In the genomic region with DNA sequence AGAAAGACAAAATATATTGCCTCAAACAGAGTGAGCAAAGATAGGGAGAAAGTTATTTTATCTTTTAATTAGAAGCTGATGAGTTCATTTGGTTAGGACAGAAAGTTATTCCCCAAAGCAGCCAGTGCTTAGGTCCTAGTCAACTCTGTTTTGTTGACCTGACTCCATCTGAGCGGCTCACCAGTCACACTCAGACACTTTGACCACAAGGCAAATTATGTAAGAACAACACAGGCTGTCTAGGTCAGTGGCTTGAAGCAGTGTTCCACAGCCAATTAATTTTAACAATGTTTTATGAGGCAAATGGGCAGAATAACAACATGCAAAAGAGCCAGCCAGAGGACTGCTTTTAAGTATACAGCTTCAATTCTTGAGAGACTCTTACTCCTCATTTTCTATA, we compare ENCODE assay signal across 19 mouse cellular contexts.
DNase-seq lines count a peak whose midpoint lies in the region; ATAC-seq and TF ChIP-seq lines count a peak whose summit lies in the region.
"Had no signal": no experiment of that assay in that cellular context is flagged by ENCODE, and none has a peak within 500 bp of the region (broad histone marks: within the 10 kb centered on the region; RNA-seq: fewer than 3 reads in every experiment).

No protein-coding gene starts in this region.

- H3K9ac ChIP-seq in heart, adult 2 months (ENCODE audit: low read depth, low read length): no peak overlapping the region
- H3K9ac ChIP-seq in kidney, embryonic 15.5 days: no peak overlapping the region
- no peak overlapping the region for H3K9ac ChIP-seq in hindbrain, embryonic 11.5 days (ENCODE audit: low read depth, low read length)
- H3K9ac ChIP-seq: forebrain, embryonic 13.5 days; hindbrain, embryonic 13.5 days had no signal

- H3K4me2 ChIP-seq in kidney, embryonic 15.5 days: no peak overlapping the region
- H3K4me2 ChIP-seq in hindbrain, embryonic 11.5 days (replicated peaks; ENCODE audit: low read depth, low read length): no peak overlapping the region
- H3K4me2 ChIP-seq: forebrain, embryonic 13.5 days; hindbrain, embryonic 13.5 days had no signal

- TF ChIP-seq CTCF in heart, adult 2 months (IDR thresholded peaks at IDR 0.05): no peak
- no peak for TF ChIP-seq CTCF in kidney, adult 2 months (conservative IDR thresholded peaks at IDR 0.05; ENCODE audit: insufficient read depth, insufficient read length, low read depth, low read length)

- no peaks in the 10 kb centered on the region for H3K79me2 ChIP-seq in heart, adult 2 months (replicated peaks; ENCODE audit: control insufficient read depth, insufficient read depth, low read length)

- peak; percentile 71; the same call in 1 of the 2 replicates for ATAC-seq in kidney, embryonic 15.5 days (replicated peaks; ENCODE audit: low FRiP score)
- ATAC-seq in hindbrain, embryonic 11.5 days (ENCODE audit: low FRiP score): no peak
- ATAC-seq: forebrain, embryonic 13.5 days had no signal

- intact Hi-C loops in heart, adult 2 months (cut with DNase I): no loop called here

- H3K27me3 ChIP-seq in heart, adult 2 months (ENCODE audit: control insufficient read depth, insufficient read depth, low read length): no peaks in the 10 kb centered on the region
- H3K27me3 ChIP-seq in kidney, adult 2 months (replicated peaks; ENCODE audit: control insufficient read depth, insufficient read depth, low read length): no peaks in the 10 kb centered on the region
- peaks cover 19% of the 10 kb centered on the region for H3K27me3 ChIP-seq in kidney, embryonic 15.5 days
- H3K27me3 ChIP-seq in hindbrain, embryonic 11.5 days (ENCODE audit: control insufficient read depth, insufficient read depth, low read length): no peaks in the 10 kb centered on the region
- H3K27me3 ChIP-seq: forebrain, embryonic 13.5 days; hindbrain, embryonic 13.5 days had no signal

- WGBS in heart, adult 2 months: 78% methylated on average over 1 of the region's 1 CpGs
- WGBS in kidney, adult 2 months: 25% methylated on average over 1 of the region's 1 CpGs
- 28% methylated on average over 1 of the region's 1 CpGs for WGBS in kidney, embryonic 15.5 days
- 80% methylated on average over 1 of the region's 1 CpGs for WGBS in hindbrain, embryonic 11.5 days

- H3K36me3 ChIP-seq in heart, adult 2 months (ENCODE audit: control insufficient read depth, insufficient read depth, low read length): no peaks in the 10 kb centered on the region
- H3K36me3 ChIP-seq in kidney, adult 2 months (ENCODE audit: control insufficient read depth, insufficient read depth, low read length): no peaks in the 10 kb centered on the region
- no peaks in the 10 kb centered on the region for H3K36me3 ChIP-seq in kidney, embryonic 15.5 days
- no peaks in the 10 kb centered on the region for H3K36me3 ChIP-seq in hindbrain, embryonic 11.5 days (ENCODE audit: control insufficient read depth, insufficient read depth, low read length)
- H3K36me3 ChIP-seq: embryonic facial prominence, embryonic 10.5 days; heart, embryonic 10.5 days; hindbrain, embryonic 13.5 days had no signal

- no peak for TF ChIP-seq EP300 in heart, adult 2 months (IDR thresholded peaks at IDR 0.05; ENCODE audit: insufficient read depth, low read depth, low read length)

- no peaks in the 10 kb centered on the region for H3K9me3 ChIP-seq in kidney, embryonic 15.5 days (replicated peaks)
- H3K9me3 ChIP-seq in hindbrain, embryonic 11.5 days (ENCODE audit: control insufficient read depth, low read length): no peaks in the 10 kb centered on the region
- H3K9me3 ChIP-seq: embryonic facial prominence, embryonic 10.5 days; forebrain, embryonic 13.5 days; heart, embryonic 10.5 days; hindbrain, embryonic 13.5 days had no signal

- no peak for TF ChIP-seq POLR2A in heart, adult 2 months (IDR thresholded peaks at IDR 0.05; ENCODE audit: insufficient read depth, low read depth, low read length)
- no peak for TF ChIP-seq POLR2A in kidney, adult 2 months (IDR thresholded peaks at IDR 0.05; ENCODE audit: low read depth, low read length)

- DNase-seq in heart, adult 11 months: peak; percentile 8
- no peak for DNase-seq in heart, adult 2 months
- peak; percentile 83 for DNase-seq in kidney, adult 2 months
- peak; percentile 14 to 60 for DNase-seq in kidney, postnatal 25 days
- no peak for DNase-seq in urinary bladder, adult 2 months (ENCODE audit: low spot score)
- DNase-seq in hindbrain, embryonic 11.5 days (ENCODE audit: low spot score): no peak
- DNase-seq in adrenal gland, postnatal 36 days: no peak
- DNase-seq: adrenal gland, postnatal 10 days; B cell, adult 2 months; cerebellum, postnatal 10 days; gastrocnemius, adult 2 months; gastrocnemius, postnatal 25 days; heart, postnatal 10 days; heart, postnatal 4 days had no signal

- H3K27ac ChIP-seq in heart, adult 2 months: no peak overlapping the region
- no peak overlapping the region for H3K27ac ChIP-seq in kidney, adult 2 months (ENCODE audit: insufficient read depth, low read depth, low read length)
- H3K27ac ChIP-seq in kidney, embryonic 15.5 days: no peak overlapping the region
- H3K27ac ChIP-seq in hindbrain, embryonic 11.5 days (ENCODE audit: low read depth, low read length): no peak overlapping the region
- H3K27ac ChIP-seq: embryonic facial prominence, embryonic 10.5 days; forebrain, embryonic 13.5 days; gastrocnemius, adult 2 months; heart, embryonic 10.5 days; hindbrain, embryonic 13.5 days had no signal

- H3K4me3 ChIP-seq in heart, adult 2 months: no peak overlapping the region
- no peak overlapping the region for H3K4me3 ChIP-seq in kidney, adult 2 months (ENCODE audit: insufficient read depth, low read depth, low read length)
- H3K4me3 ChIP-seq in kidney, embryonic 15.5 days (replicated peaks): no peak overlapping the region
- no peak overlapping the region for H3K4me3 ChIP-seq in hindbrain, embryonic 11.5 days (ENCODE audit: low read depth, low read length)
- H3K4me3 ChIP-seq: embryonic facial prominence, embryonic 10.5 days; forebrain, embryonic 13.5 days; gastrocnemius, adult 2 months; heart, embryonic 10.5 days; hindbrain, embryonic 13.5 days had no signal

- no peaks in the 10 kb centered on the region for H3K4me1 ChIP-seq in heart, adult 2 months (ENCODE audit: control insufficient read depth, insufficient read depth, low read length)
- H3K4me1 ChIP-seq in kidney, adult 2 months (ENCODE audit: control insufficient read depth, insufficient read depth, low read length): peaks cover 11% of the 10 kb centered on the region
- no peaks in the 10 kb centered on the region for H3K4me1 ChIP-seq in kidney, embryonic 15.5 days
- H3K4me1 ChIP-seq in hindbrain, embryonic 11.5 days (replicated peaks; ENCODE audit: control insufficient read depth, insufficient read depth, low read length): no peaks in the 10 kb centered on the region
- H3K4me1 ChIP-seq: embryonic facial prominence, embryonic 10.5 days; forebrain, embryonic 13.5 days; heart, embryonic 10.5 days; hindbrain, embryonic 13.5 days had no signal

Comparison
In these comparisons a context has a peak if more than half of its experiments do, and no peak if none do; other contexts are left out.
1. DNase-seq: peak in heart, adult 11 months (single experiment), kidney, adult 2 months (single experiment) and kidney, postnatal 25 days (2 of 2); none in heart, adult 2 months (0 of 2), urinary bladder, adult 2 months (single experiment), hindbrain, embryonic 11.5 days (single experiment) and adrenal gland, postnatal 36 days (0 of 2).